Mouse (Mus musculus) cortical plate, adult 2 months (tissue): ENCODE measurements around the gene Krcc1. TPM values are rescaled to one million over a fixed set of nuclear protein-coding genes. Genes with fewer than 3 reads are reported as not detected.
A peak's percentile ranks its signal among the peaks of the same experiment; 100 is the strongest.
"Not testable (repeated sequence)": the region's sequence is repeated elsewhere in the genome, so short reads cannot be mapped to it uniquely, and the experiment has no call there.

Experiments
- H3K27ac ChIP-seq: fragments of 200-500 bp; 2 replicates; pipeline ENCODE4 v1.5.1; 2012; ENCODE audit warnings: low read length, control low read depth, inconsistent platforms; ENCODE audit not compliant: insufficient read depth
- H3K4me1 ChIP-seq: fragments of 200-500 bp; 2 replicates; pipeline ENCODE4 v1.6.1; 2011; ENCODE audit warnings: low read length; ENCODE audit not compliant: control insufficient read depth, insufficient read depth
- H3K4me3 ChIP-seq: fragments of 200-500 bp; 2 replicates; pipeline ENCODE4 v1.5.1; 2011; ENCODE audit warnings: mild to moderate bottlenecking, low read length, control low read depth; ENCODE audit not compliant: insufficient read depth
- CTCF ChIP-seq: fragments of 200-500 bp; IDR thresholded peaks from 2 replicates; pipeline ENCODE4 v1.5.1; 2011; ENCODE audit warnings: mild to moderate bottlenecking, control low read depth, low read length; ENCODE audit not compliant: insufficient read depth; ENCODE audit errors: extremely low read depth
- POLR2A ChIP-seq: fragments of 200-500 bp; IDR thresholded peaks from 2 replicates; pipeline ENCODE4 v1.6.1; 2011; ENCODE audit warnings: mild to moderate bottlenecking, low read length, control low read depth; ENCODE audit not compliant: insufficient read depth; ENCODE audit errors: extremely low read depth
- polyA plus RNA-seq: library from polyadenylated mRNA; depleted of rRNA; stranded (reverse); fragments of >200 nt; gene quantifications from 2 replicates; pipeline ENCODE4 v1.2.3, GENCODE M21; 2012

Gene Krcc1
- polyA plus RNA-seq, 1 experiment, result 16.3 TPM

- TF ChIP-seq POLR2A (no peak), CTCF (no peak)
- Histone ChIP-seq H3K4me1 (no peaks in the 10 kb centered on the region), H3K27ac (no peak overlapping the region), H3K4me3 (no peak overlapping the region)
Measured at GRCm38 (mm10) chr6:71260051-71260640, 11.3 kb upstream of the Krcc1 start.

- no peak overlapping the region for H3K27ac ChIP-seq
- no peak overlapping the region for H3K4me3 ChIP-seq
- no peak for TF ChIP-seq CTCF
- no peak for TF ChIP-seq POLR2A
- H3K4me1 ChIP-seq, result no peaks in the 10 kb centered on the region
Measured at GRCm38 (mm10) chr6:71261060-71261459, 10.4 kb upstream of the Krcc1 start.

- Histone ChIP-seq H3K4me3 (no peak overlapping the region), H3K4me1 (no peaks in the 10 kb centered on the region), H3K27ac (no peak overlapping the region)
- TF ChIP-seq POLR2A (no peak), CTCF (no peak)
Measured at GRCm38 (mm10) chr6:71262142-71262833, 9.2 kb upstream of the Krcc1 start.

GRCm38 (mm10) chr6:71267603-71268002, 3.9 kb upstream of the Krcc1 start:
- not testable (repeated sequence) for H3K4me1 ChIP-seq, H3K4me3 ChIP-seq, H3K27ac ChIP-seq

GRCm38 (mm10) chr6:71268929-71269685, 2.4 kb upstream of the Krcc1 start:
- no peak for TF ChIP-seq CTCF
- TF ChIP-seq POLR2A, result no peak
- no peak overlapping the region for H3K4me3 ChIP-seq

GRCm38 (mm10) chr6:71269686-71270050, 1.8 kb upstream of the Krcc1 start:
- H3K27ac ChIP-seq, H3K4me1 ChIP-seq, H3K4me3 ChIP-seq: not testable (repeated sequence)

More at GRCm38 (mm10) chr6:71268929-71269685, 2.4 kb upstream of the Krcc1 start:
- H3K4me1 ChIP-seq, result peaks cover 3% of the 10 kb centered on the region; the same call in 1 of the 2 replicates
- no peak overlapping the region for H3K27ac ChIP-seq

- no peak for TF ChIP-seq POLR2A
- TF ChIP-seq CTCF, result no peak
- H3K4me1 ChIP-seq, result peaks cover 3% of the 10 kb centered on the region; the same call in 1 of the 2 replicates
- H3K4me3 ChIP-seq, result peak overlapping the region; percentile 71
- H3K27ac ChIP-seq, result no peak overlapping the region
Measured at GRCm38 (mm10) chr6:71270301-71271056, 998 bp upstream of the Krcc1 start.

- Histone ChIP-seq H3K4me1 (peaks cover 3% of the 10 kb centered on the region; the same call in 1 of the 2 replicates), H3K27ac (no peak overlapping the region), H3K4me3 (peak overlapping the region; percentile 71)
- TF ChIP-seq CTCF (no peak), POLR2A (no peak)
Measured at GRCm38 (mm10) chr6:71271057-71271388, 454 bp upstream of the Krcc1 start.

- peak overlapping the region; percentile 71 for H3K4me3 ChIP-seq
- TF ChIP-seq POLR2A (no peak), CTCF (no peak)
- H3K4me1 ChIP-seq, result peaks cover 3% of the 10 kb centered on the region; the same call in 1 of the 2 replicates
- peak overlapping the region; percentile 98; the same call in 1 of the 2 replicates for H3K27ac ChIP-seq
Measured at GRCm38 (mm10) chr6:71272316-71272741, 852 bp downstream of the Krcc1 start.

GRCm38 (mm10) chr6:71273715-71274114, 2.2 kb downstream of the Krcc1 start:
- no peak for TF ChIP-seq CTCF
- TF ChIP-seq POLR2A, result no peak
- Histone ChIP-seq H3K4me1 (peaks cover 3% of the 10 kb centered on the region; the same call in 1 of the 2 replicates), H3K4me3 (no peak overlapping the region), H3K27ac (no peak overlapping the region)
